Comparison of ENCODE assay signal across 23 mouse cellular contexts in genomic region chr17:35728821-35729220, GRCm38 (mm10). TPM values are rescaled to one million over a fixed set of nuclear protein-coding genes. Genes with fewer than 3 reads are reported as not detected.
DNase-seq lines count a peak whose midpoint lies in the region; ATAC-seq and TF ChIP-seq lines count a peak whose summit lies in the region.
"Had no signal": no experiment of that assay in that cellular context is flagged by ENCODE, and none has a peak within 500 bp of the region (broad histone marks: within the 10 kb centered on the region; RNA-seq: fewer than 3 reads in every experiment).

No protein-coding gene starts in this region.

- H3K4me1 ChIP-seq in kidney, adult 2 months (ENCODE audit: control insufficient read depth, insufficient read depth, low read length) = peaks cover 10% of the 10 kb centered on the region; the same call in 1 of the 2 replicates
- H3K4me1 ChIP-seq in kidney, postnatal 0 days (replicated peaks; ENCODE audit: insufficient read depth, low read length) = 0 out of 2 replicates have a peak, but pooled peaks cover 9% of the 10 kb centered on the region
- no peaks in the 10 kb centered on the region for H3K4me1 ChIP-seq in kidney, embryonic 14.5 days (ENCODE audit: control insufficient read depth, insufficient read depth, low read length)

- H3K9me3 ChIP-seq in kidney, postnatal 0 days (replicated peaks; ENCODE audit: low read length) = no peaks in the 10 kb centered on the region
- H3K9me3 ChIP-seq in kidney, embryonic 14.5 days (ENCODE audit: control insufficient read depth, low read length) = no peaks in the 10 kb centered on the region
- H3K9me3 ChIP-seq: embryonic facial prominence, embryonic 10.5 days; embryonic facial prominence, embryonic 12.5 days; forebrain, embryonic 13.5 days; forebrain, embryonic 15.5 days; G1E had no signal

- no peak for TF ChIP-seq CTCF in kidney, adult 2 months (conservative IDR thresholded peaks at IDR 0.05; ENCODE audit: insufficient read depth, insufficient read length, low read depth, low read length)
- TF ChIP-seq CTCF in kidney, postnatal 0 days (IDR thresholded peaks at IDR 0.05; ENCODE audit: low read depth) = peak; percentile 25

- no peak for ATAC-seq in kidney, postnatal 0 days (replicated peaks; ENCODE audit: low FRiP score, low read depth)
- ATAC-seq in kidney, embryonic 14.5 days (ENCODE audit: low FRiP score, low TSS enrichment) = no peak
- ATAC-seq: activated CD4-positive, CD25-positive, alpha-beta regulatory T cell, adult 4 months; CD4-positive, CD25-positive, alpha-beta regulatory T cell, adult 4 months; forebrain, embryonic 13.5 days; forebrain, embryonic 15.5 days; Patski had no signal

- no peaks in the 10 kb centered on the region for H3K27me3 ChIP-seq in kidney, adult 2 months (replicated peaks; ENCODE audit: control insufficient read depth, insufficient read depth, low read length)
- no peaks in the 10 kb centered on the region for H3K27me3 ChIP-seq in kidney, postnatal 0 days (ENCODE audit: insufficient read depth, low read length)
- no peaks in the 10 kb centered on the region for H3K27me3 ChIP-seq in kidney, embryonic 14.5 days (ENCODE audit: control insufficient read depth, insufficient read depth, low read length)
- H3K27me3 ChIP-seq: forebrain, embryonic 15.5 days; Patski had no signal

- no peak overlapping the region for H3K9ac ChIP-seq in kidney, postnatal 0 days (ENCODE audit: low read depth, low read length)
- no peak overlapping the region for H3K9ac ChIP-seq in kidney, embryonic 14.5 days (ENCODE audit: low read depth, low read length)
- H3K9ac ChIP-seq: embryonic facial prominence, embryonic 12.5 days; forebrain, embryonic 13.5 days; forebrain, embryonic 15.5 days had no signal

- H3K36me3 ChIP-seq in kidney, adult 2 months (ENCODE audit: control insufficient read depth, insufficient read depth, low read length) = no peaks in the 10 kb centered on the region
- H3K36me3 ChIP-seq in kidney, postnatal 0 days (ENCODE audit: insufficient read depth, low read length) = no peaks in the 10 kb centered on the region
- no peaks in the 10 kb centered on the region for H3K36me3 ChIP-seq in kidney, embryonic 14.5 days (ENCODE audit: control insufficient read depth, insufficient read depth, low read length)
- H3K36me3 ChIP-seq: embryonic facial prominence, embryonic 10.5 days; embryonic facial prominence, embryonic 12.5 days; forebrain, embryonic 15.5 days; G1E had no signal

- 63% methylated on average over 4 of the region's 4 CpGs for WGBS in kidney, adult 2 months
- WGBS in kidney, postnatal 0 days = 64% methylated on average over 4 of the region's 4 CpGs
- WGBS in kidney, embryonic 14.5 days = 70% methylated on average over 4 of the region's 4 CpGs

- no peak overlapping the region for H3K4me3 ChIP-seq in kidney, adult 2 months (ENCODE audit: insufficient read depth, low read depth, low read length)
- no peak overlapping the region for H3K4me3 ChIP-seq in kidney, postnatal 0 days (replicated peaks; ENCODE audit: low read depth, low read length)
- H3K4me3 ChIP-seq in kidney, embryonic 14.5 days (ENCODE audit: low read length) = no peak overlapping the region
- H3K4me3 ChIP-seq: embryonic facial prominence, embryonic 10.5 days; embryonic facial prominence, embryonic 12.5 days; forebrain, embryonic 13.5 days; forebrain, embryonic 15.5 days had no signal

- TF ChIP-seq POLR2A in kidney, adult 2 months (IDR thresholded peaks at IDR 0.05; ENCODE audit: low read depth, low read length) = no peak

- H3K4me2 ChIP-seq in kidney, postnatal 0 days (ENCODE audit: low read length) = no peak overlapping the region
- H3K4me2 ChIP-seq in kidney, embryonic 14.5 days (replicated peaks; ENCODE audit: low read depth, low read length) = no peak overlapping the region
- H3K4me2 ChIP-seq: embryonic facial prominence, embryonic 12.5 days; forebrain, embryonic 13.5 days; forebrain, embryonic 15.5 days had no signal

- H3K27ac ChIP-seq in kidney, adult 2 months (ENCODE audit: insufficient read depth, low read depth, low read length) = no peak overlapping the region
- no peak overlapping the region for H3K27ac ChIP-seq in kidney, postnatal 0 days
- no peak overlapping the region for H3K27ac ChIP-seq in kidney, embryonic 14.5 days (ENCODE audit: low read depth, low read length)
- H3K27ac ChIP-seq: embryonic facial prominence, embryonic 10.5 days; embryonic facial prominence, embryonic 12.5 days; forebrain, embryonic 13.5 days; forebrain, embryonic 15.5 days had no signal

- DNase-seq in kidney, adult 2 months = peak; percentile 58
- no peak for DNase-seq in kidney, postnatal 10 days
- DNase-seq in kidney, postnatal 0 days (ENCODE audit: low spot score) = no peak
- no peak for DNase-seq in kidney, adult 18-20 months
- DNase-seq in kidney, postnatal 36 days = peak; percentile 30 to 37
- DNase-seq: adrenal gland, adult 8-10 months; adrenal gland, postnatal 14 days; adrenal gland, postnatal 36 days; B cell, adult 2 months; cerebellum, adult 11-12 months; cerebellum, adult 2 months; cerebellum, adult 9-10 months; cerebellum, postnatal 10 days; cerebellum, postnatal 25 days had no signal

RNA-seq across cellular contexts. Expression of gene Ddr1, which starts 24.4 kb away (rescaled TPM):
- 91.2 and 109 TPM in 2 replicates for polyA plus RNA-seq in kidney, adult 2 months (2012; rRNA removed)
- 89.1 and 94.3 TPM in 2 replicates for polyA plus RNA-seq in kidney, postnatal 0 days (2015; fragmentation: Nextera tagmentation; extraction: Ambion mirVana)
- polyA plus RNA-seq in kidney, embryonic 14.5 days (2014; fragmentation: Nextera tagmentation; extraction: Ambion mirVana) = 34.6 and 52.0 TPM in 2 replicates

RNA-seq across cellular contexts. Expression of gene Gtf2h4, which starts 55.3 kb away (rescaled TPM):
- 28.7 and 29.1 TPM in 2 replicates for polyA plus RNA-seq in kidney, adult 2 months (2012; rRNA removed)
- polyA plus RNA-seq in kidney, postnatal 0 days (2015; fragmentation: Nextera tagmentation; extraction: Ambion mirVana) = 35.6 and 36.5 TPM in 2 replicates
- 50.7 and 56.7 TPM in 2 replicates for polyA plus RNA-seq in kidney, embryonic 14.5 days (2014; fragmentation: Nextera tagmentation; extraction: Ambion mirVana)

Comparison
In these comparisons a context has a peak if more than half of its experiments do, and no peak if none do; other contexts are left out.
1. DNase-seq: peak in kidney, adult 2 months (single experiment) and kidney, postnatal 36 days (2 of 2); none in kidney, postnatal 10 days (single experiment), kidney, postnatal 0 days (single experiment) and kidney, adult 18-20 months (single experiment).